In genomic region chr3:129221380-129222260, GRCm38 (mm10) we compare ENCODE assay signal across 14 mouse cellular contexts. TPM values are rescaled to one million over a fixed set of nuclear protein-coding genes. Genes with fewer than 3 reads are reported as not detected.
DNase-seq lines count a peak whose midpoint lies in the region; ATAC-seq lines count a peak whose summit lies in the region.
"Had no signal": no experiment of that assay in that cellular context is flagged by ENCODE, and none has a peak within 500 bp of the region (broad histone marks: within the 10 kb centered on the region; RNA-seq: fewer than 3 reads in every experiment).

No protein-coding gene starts in this region.

- H3K27ac ChIP-seq in kidney, embryonic 15.5 days, result peak overlapping the region; percentile 57; the same call in 1 of the 2 replicates
- no peak overlapping the region for H3K27ac ChIP-seq in limb, embryonic 10.5 days
- H3K27ac ChIP-seq: gastrocnemius, adult 2 months; liver, embryonic 13.5 days; macrophage had no signal

- 4% methylated on average over 27 of the region's 27 CpGs for WGBS in kidney, embryonic 15.5 days
- 2% methylated on average over 27 of the region's 27 CpGs for WGBS in limb, embryonic 10.5 days

- H3K4me3 ChIP-seq in kidney, embryonic 15.5 days (replicated peaks), result peak overlapping the region; percentile 2; the same call in 1 of the 2 replicates
- H3K4me3 ChIP-seq in limb, embryonic 10.5 days, result no peak overlapping the region
- H3K4me3 ChIP-seq: gastrocnemius, adult 2 months; liver, embryonic 13.5 days; myocyte had no signal

- H3K4me1 ChIP-seq in kidney, embryonic 15.5 days, result peaks cover 34% of the 10 kb centered on the region
- peaks cover 52% of the 10 kb centered on the region for H3K4me1 ChIP-seq in limb, embryonic 10.5 days
- H3K4me1 ChIP-seq: liver, embryonic 13.5 days had no signal

- H3K36me3 ChIP-seq in kidney, embryonic 15.5 days, result no peaks in the 10 kb centered on the region
- H3K36me3 ChIP-seq in limb, embryonic 10.5 days, result no peaks in the 10 kb centered on the region
- H3K36me3 ChIP-seq: liver, embryonic 13.5 days had no signal

- no peak overlapping the region for H3K9ac ChIP-seq in kidney, embryonic 15.5 days
- H3K9ac ChIP-seq: liver, embryonic 13.5 days had no signal

- no peaks in the 10 kb centered on the region for H3K9me3 ChIP-seq in kidney, embryonic 15.5 days (replicated peaks)
- H3K9me3 ChIP-seq in limb, embryonic 10.5 days (replicated peaks), result no peaks in the 10 kb centered on the region
- H3K9me3 ChIP-seq: liver, embryonic 13.5 days had no signal

- no peak for ATAC-seq in kidney, embryonic 15.5 days (replicated peaks; ENCODE audit: low FRiP score)
- ATAC-seq in erythroid progenitor cell, adult 5-6 weeks (replicated peaks; ENCODE audit: low FRiP score, poor library complexity, severe bottlenecking), result no peak

- peaks cover 96% of the 10 kb centered on the region for H3K27me3 ChIP-seq in kidney, embryonic 15.5 days
- H3K27me3 ChIP-seq in limb, embryonic 10.5 days (ENCODE audit: low read depth, poor library complexity, severe bottlenecking), result peaks cover 100% of the 10 kb centered on the region

- peak overlapping the region; percentile 14 for H3K4me2 ChIP-seq in kidney, embryonic 15.5 days

- DNase-seq in heart, adult 11 months, result peak; percentile 68
- DNase-seq in heart, postnatal 4 days, result no peak
- DNase-seq in kidney, adult 9 months, result no peak
- DNase-seq in embryo, embryonic 9.5 days (ENCODE audit: extremely low spot score), result peak; percentile 35
- peak; percentile 50 for DNase-seq in limb, embryonic 10.5 days (ENCODE audit: low spot score)
- DNase-seq in right cerebral cortex, postnatal 4 days, result no peak
- DNase-seq: gastrocnemius, adult 2 months; liver, embryonic 13.5 days; thymus, postnatal 4 days had no signal

RNA-seq across cellular contexts. Expression of gene Pitx2, which starts 21.9 kb away (rescaled TPM):
- total RNA-seq in heart, postnatal 4 days (2021), result 10 to 100 TPM in 1 of 2 experiments, 1 to 10 TPM in 1; 9.4 to 12.8 TPM
- polyA plus RNA-seq in kidney, embryonic 15.5 days (2015; fragmentation: Nextera tagmentation; extraction: Ambion mirVana), result 6.2 and 9.8 TPM in 2 replicates
- 25.6 and 39.1 TPM in 2 replicates for polyA plus RNA-seq in limb, embryonic 10.5 days (2016; fragmentation: Nextera tagmentation; extraction: Ambion mirVana)
- not detected in 2 replicates for total RNA-seq in erythroid progenitor cell, adult 5-6 weeks (2015; ENCODE audit: low replicate concordance)
- total RNA-seq in erythroid progenitor cell, adult 5-6 weeks (2017; ENCODE audit: low replicate concordance), result not detected in 2 replicates
- total RNA-seq: left cerebral cortex, postnatal 10 days had no signal
- polyA plus RNA-seq: macrophage had no signal

Comparison
In these comparisons a context has a peak if more than half of its experiments do, and no peak if none do; other contexts are left out.
1. DNase-seq: peak in heart, adult 11 months (single experiment), embryo, embryonic 9.5 days (single experiment) and limb, embryonic 10.5 days (single experiment); none in heart, postnatal 4 days (single experiment), kidney, adult 9 months (single experiment) and right cerebral cortex, postnatal 4 days (single experiment).
2. RNA of gene Pitx2, which starts 21.9 kb away (total RNA-seq): 9.4 to 12.8 TPM in heart, postnatal 4 days; not detected in erythroid progenitor cell, adult 5-6 weeks; every median in the first group is over 4 times any median in the second.